Comparison of ENCODE assay signal across 8 mouse cellular contexts in the genomic region with DNA sequence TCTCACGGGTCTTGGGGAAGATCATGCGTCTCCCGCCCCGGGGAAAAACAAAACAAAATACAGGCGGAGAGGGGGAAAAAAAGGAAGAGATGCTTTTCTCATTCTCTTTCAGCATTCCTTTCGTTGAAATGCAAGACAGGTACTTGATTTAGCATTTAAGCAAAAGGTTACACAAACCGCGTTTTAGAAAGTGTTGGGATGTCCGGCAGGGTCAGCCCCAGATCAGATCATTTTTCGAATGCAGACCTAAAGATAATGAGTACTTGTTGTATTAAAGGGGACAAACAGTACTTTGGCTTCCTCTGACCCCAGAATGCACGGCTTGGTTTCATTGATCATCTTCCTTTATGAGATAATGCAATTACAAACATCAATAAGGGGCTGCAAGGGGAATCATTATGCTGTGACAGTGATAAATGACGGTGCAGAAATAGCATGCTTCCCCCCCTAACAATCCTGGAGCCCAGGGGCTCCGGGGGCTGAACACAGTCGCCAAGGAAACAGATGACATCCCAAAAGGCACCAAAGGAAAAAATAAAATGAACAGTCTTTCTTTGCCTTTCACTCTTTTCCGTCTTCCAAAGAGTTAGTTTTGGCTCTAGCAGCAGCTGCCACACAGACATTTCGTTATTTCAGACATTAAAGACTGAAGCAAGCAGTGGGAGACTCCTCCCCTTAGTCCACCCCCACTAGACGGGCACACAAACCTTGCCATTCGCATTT.
DNase-seq lines count a peak whose midpoint lies in the region; ATAC-seq lines count a peak whose summit lies in the region.

No protein-coding gene starts in this region.

- no peaks in the 10 kb centered on the region for H3K36me3 ChIP-seq in kidney, embryonic 15.5 days
- no peaks in the 10 kb centered on the region for H3K36me3 ChIP-seq in hindbrain, embryonic 14.5 days (replicated peaks; ENCODE audit: control insufficient read depth, insufficient read depth)
- no peaks in the 10 kb centered on the region for H3K36me3 ChIP-seq in midbrain, embryonic 15.5 days (replicated peaks)

- H3K27me3 ChIP-seq in kidney, embryonic 15.5 days, result peaks cover 34% of the 10 kb centered on the region
- 0 out of 2 replicates have a peak, but pooled peaks cover 5% of the 10 kb centered on the region for H3K27me3 ChIP-seq in hindbrain, embryonic 14.5 days (ENCODE audit: control insufficient read depth, insufficient read depth, low read length)
- H3K27me3 ChIP-seq in midbrain, embryonic 15.5 days (replicated peaks), result peaks cover 43% of the 10 kb centered on the region

- DNase-seq in kidney, postnatal 36 days, result no peak
- DNase-seq in brain, adult 2 months (ENCODE audit: low read depth, low spot score), result peak; percentile 54
- DNase-seq in hindbrain, embryonic 14.5 days (ENCODE audit: low spot score), result no peak
- no peak for DNase-seq in right cerebral cortex, postnatal 25 days

- H3K4me3 ChIP-seq in kidney, embryonic 15.5 days (replicated peaks), result peak overlapping the region; percentile 48
- peak overlapping the region; percentile 4; the same call in 1 of the 2 replicates for H3K4me3 ChIP-seq in hindbrain, embryonic 14.5 days (replicated peaks; ENCODE audit: low read length)
- peak overlapping the region; percentile 15; the same call in 1 of the 2 replicates for H3K4me3 ChIP-seq in midbrain, embryonic 15.5 days

- peaks cover 61% of the 10 kb centered on the region for H3K4me1 ChIP-seq in kidney, embryonic 15.5 days
- H3K4me1 ChIP-seq in hindbrain, embryonic 14.5 days (replicated peaks; ENCODE audit: control insufficient read depth, insufficient read depth, low read length), result peaks cover 65% of the 10 kb centered on the region
- H3K4me1 ChIP-seq in midbrain, embryonic 15.5 days, result peaks cover 45% of the 10 kb centered on the region

- no peak for ATAC-seq in kidney, embryonic 15.5 days (replicated peaks; ENCODE audit: low FRiP score)
- peak; percentile 36; the same call in 1 of the 2 replicates for ATAC-seq in hindbrain, embryonic 14.5 days (ENCODE audit: low FRiP score)
- no peak for ATAC-seq in midbrain, embryonic 15.5 days (replicated peaks)
- ATAC-seq in erythroid progenitor cell, adult 5-6 weeks (replicated peaks; ENCODE audit: low FRiP score, poor library complexity, severe bottlenecking), result no peak
- ATAC-seq in erythroblast, adult 5-6 weeks (replicated peaks; ENCODE audit: low FRiP score, poor library complexity, severe bottlenecking), result no peak

- peak overlapping the region; percentile 14; the same call in 1 of the 2 replicates for H3K9ac ChIP-seq in kidney, embryonic 15.5 days
- H3K9ac ChIP-seq in hindbrain, embryonic 14.5 days, result peak overlapping the region; percentile 67
- H3K9ac ChIP-seq in midbrain, embryonic 15.5 days, result no peak overlapping the region

- no peaks in the 10 kb centered on the region for H3K9me3 ChIP-seq in kidney, embryonic 15.5 days (replicated peaks)
- H3K9me3 ChIP-seq in hindbrain, embryonic 14.5 days (ENCODE audit: control insufficient read depth, low read length), result no peaks in the 10 kb centered on the region
- H3K9me3 ChIP-seq in midbrain, embryonic 15.5 days, result no peaks in the 10 kb centered on the region

- H3K27ac ChIP-seq in kidney, embryonic 15.5 days, result peak overlapping the region; percentile 91
- H3K27ac ChIP-seq in hindbrain, embryonic 14.5 days, result peak overlapping the region; percentile 94
- H3K27ac ChIP-seq in midbrain, embryonic 15.5 days, result no peak overlapping the region

- WGBS in kidney, embryonic 15.5 days, result under 1% methylated on average over 18 of the region's 18 CpGs
- under 1% methylated on average over 18 of the region's 18 CpGs for WGBS in hindbrain, embryonic 14.5 days
- WGBS in midbrain, embryonic 15.5 days, result 2% methylated on average over 18 of the region's 18 CpGs

- peak overlapping the region; percentile 89 for H3K4me2 ChIP-seq in kidney, embryonic 15.5 days
- H3K4me2 ChIP-seq in hindbrain, embryonic 14.5 days (replicated peaks), result peak overlapping the region; percentile 83
- peak overlapping the region; percentile 25 for H3K4me2 ChIP-seq in midbrain, embryonic 15.5 days

Comparison
In these comparisons a context has a peak if more than half of its experiments do, and no peak if none do; other contexts are left out.
1. H3K4me2 ChIP-seq: peak in every context shown above with its lines; median percentile 89 in kidney, embryonic 15.5 days; 83 in hindbrain, embryonic 14.5 days; 25 in midbrain, embryonic 15.5 days.